9 mouse cellular contexts compared by ENCODE assay signal in genomic region chr9:75254196-75254955, GRCm38 (mm10). TPM values are rescaled to one million over a fixed set of nuclear protein-coding genes. Genes with fewer than 3 reads are reported as not detected.
DNase-seq lines count a peak whose midpoint lies in the region; ATAC-seq lines count a peak whose summit lies in the region.
"Had no signal": no experiment of that assay in that cellular context is flagged by ENCODE, and none has a peak within 500 bp of the region (broad histone marks: within the 10 kb centered on the region; RNA-seq: fewer than 3 reads in every experiment).

No protein-coding gene starts in this region.

- intact Hi-C loops in left cerebral cortex, postnatal 10 days (cut with DNase I) = loop anchor here (5.0 kb wide), 1 partner anchor 42 kb away; no protein-coding TSS in a partner anchor

- no peaks in the 10 kb centered on the region for H3K36me3 ChIP-seq in forebrain, embryonic 13.5 days (ENCODE audit: poor library complexity, severe bottlenecking)
- H3K36me3 ChIP-seq in hindbrain, embryonic 14.5 days (replicated peaks; ENCODE audit: control insufficient read depth, insufficient read depth) = no peaks in the 10 kb centered on the region
- H3K36me3 ChIP-seq in midbrain, embryonic 14.5 days (ENCODE audit: control insufficient read depth, insufficient read depth, low read length) = no peaks in the 10 kb centered on the region
- H3K36me3 ChIP-seq: embryonic facial prominence, embryonic 13.5 days had no signal

- H3K4me2 ChIP-seq in forebrain, embryonic 13.5 days = no peak overlapping the region
- no peak overlapping the region for H3K4me2 ChIP-seq in hindbrain, embryonic 14.5 days (replicated peaks)
- peak overlapping the region; percentile 22; the same call in 1 of the 2 replicates for H3K4me2 ChIP-seq in midbrain, embryonic 14.5 days (ENCODE audit: low read length)
- H3K4me2 ChIP-seq: embryonic facial prominence, embryonic 13.5 days had no signal

- no peak for DNase-seq in frontal cortex, postnatal 25 days (ENCODE audit: low spot score in 2 of 2)
- peak; percentile 77 for DNase-seq in hindbrain, embryonic 14.5 days (ENCODE audit: low spot score)
- peak; percentile 74 to 75 for DNase-seq in left cerebral cortex, postnatal 10 days (ENCODE audit: extremely low spot score in 1 of 2, low spot score in 2 of 2)
- peak; percentile 89 for DNase-seq in midbrain, embryonic 14.5 days
- no peak for DNase-seq in spleen, postnatal 4 days (ENCODE audit: low spot score in 2 of 2)

- peak overlapping the region; percentile 80 for H3K27ac ChIP-seq in forebrain, embryonic 13.5 days
- H3K27ac ChIP-seq in hindbrain, embryonic 14.5 days = peak overlapping the region; percentile 84
- H3K27ac ChIP-seq in midbrain, embryonic 14.5 days (replicated peaks; ENCODE audit: low read depth, low read length) = peak overlapping the region; percentile 91
- H3K27ac ChIP-seq: embryonic facial prominence, embryonic 13.5 days had no signal

- no peaks in the 10 kb centered on the region for H3K27me3 ChIP-seq in forebrain, embryonic 13.5 days
- no peaks in the 10 kb centered on the region for H3K27me3 ChIP-seq in hindbrain, embryonic 14.5 days (ENCODE audit: control insufficient read depth, insufficient read depth, low read length)
- no peaks in the 10 kb centered on the region for H3K27me3 ChIP-seq in midbrain, embryonic 14.5 days (ENCODE audit: control insufficient read depth, insufficient read depth, low read length)
- H3K27me3 ChIP-seq: embryonic facial prominence, embryonic 13.5 days had no signal

- ATAC-seq in frontal cortex, adult (ENCODE audit: low TSS enrichment) = peak; percentile 82
- peak; percentile 94 for ATAC-seq in forebrain, embryonic 13.5 days
- ATAC-seq in hindbrain, embryonic 14.5 days (ENCODE audit: low FRiP score) = peak; percentile 94
- peak; percentile 89 for ATAC-seq in midbrain, embryonic 14.5 days (ENCODE audit: low FRiP score, low TSS enrichment)
- ATAC-seq in erythroid progenitor cell, adult 5-6 weeks (replicated peaks; ENCODE audit: low FRiP score, poor library complexity, severe bottlenecking) = no peak

- H3K4me3 ChIP-seq in forebrain, embryonic 13.5 days = no peak overlapping the region
- no peak overlapping the region for H3K4me3 ChIP-seq in hindbrain, embryonic 14.5 days (replicated peaks; ENCODE audit: low read length)
- H3K4me3 ChIP-seq in midbrain, embryonic 14.5 days (replicated peaks; ENCODE audit: low read depth, low read length) = no peak overlapping the region
- H3K4me3 ChIP-seq: embryonic facial prominence, embryonic 13.5 days had no signal

- H3K4me1 ChIP-seq in forebrain, embryonic 13.5 days = peaks cover 13% of the 10 kb centered on the region; the same call in 1 of the 2 replicates
- H3K4me1 ChIP-seq in hindbrain, embryonic 14.5 days (replicated peaks; ENCODE audit: control insufficient read depth, insufficient read depth, low read length) = peaks cover 15% of the 10 kb centered on the region
- H3K4me1 ChIP-seq in midbrain, embryonic 14.5 days (ENCODE audit: control insufficient read depth, insufficient read depth, low read length) = peaks cover 21% of the 10 kb centered on the region

- H3K9me3 ChIP-seq in forebrain, embryonic 13.5 days (replicated peaks) = no peaks in the 10 kb centered on the region
- H3K9me3 ChIP-seq in hindbrain, embryonic 14.5 days (ENCODE audit: control insufficient read depth, low read length) = no peaks in the 10 kb centered on the region
- no peaks in the 10 kb centered on the region for H3K9me3 ChIP-seq in midbrain, embryonic 14.5 days (ENCODE audit: control insufficient read depth, low read length)
- H3K9me3 ChIP-seq: embryonic facial prominence, embryonic 13.5 days had no signal

- 62% methylated on average over 13 of the region's 13 CpGs for WGBS in forebrain, embryonic 13.5 days
- 44% methylated on average over 13 of the region's 13 CpGs for WGBS in hindbrain, embryonic 14.5 days
- 46% methylated on average over 13 of the region's 13 CpGs for WGBS in midbrain, embryonic 14.5 days

- no peak overlapping the region; the same call in 1 of the 2 replicates for H3K9ac ChIP-seq in forebrain, embryonic 13.5 days
- no peak overlapping the region; the same call in 1 of the 2 replicates for H3K9ac ChIP-seq in hindbrain, embryonic 14.5 days
- H3K9ac ChIP-seq in midbrain, embryonic 14.5 days (replicated peaks; ENCODE audit: low read length) = no peak overlapping the region; the same call in 1 of the 2 replicates
- H3K9ac ChIP-seq: embryonic facial prominence, embryonic 13.5 days had no signal

RNA-seq across cellular contexts. Expression of gene Myo5c, which starts 22.6 kb away (rescaled TPM):
- 0.21 and 0.28 TPM in 2 replicates for polyA plus RNA-seq in forebrain, embryonic 13.5 days (2015; fragmentation: Nextera tagmentation; extraction: Ambion mirVana)
- 0.34 and 0.54 TPM in 2 replicates for polyA plus RNA-seq in hindbrain, embryonic 14.5 days (2014; fragmentation: Nextera tagmentation; extraction: Ambion mirVana)
- 1 to 10 TPM; 1.3 to 1.4 TPM for total RNA-seq in left cerebral cortex, postnatal 10 days (2021)
- polyA plus RNA-seq in midbrain, embryonic 14.5 days (2014; fragmentation: Nextera tagmentation; extraction: Ambion mirVana) = 0.64 and 0.72 TPM in 2 replicates
- not detected in 2 replicates for total RNA-seq in erythroid progenitor cell, adult 5-6 weeks (2015; ENCODE audit: low replicate concordance)
- not detected in 2 replicates for total RNA-seq in erythroid progenitor cell, adult 5-6 weeks (2017; ENCODE audit: low replicate concordance)

RNA-seq across cellular contexts. Expression of gene Gnb5, which starts 51.7 kb away (rescaled TPM):
- 36.2 and 37.9 TPM in 2 replicates for polyA plus RNA-seq in forebrain, embryonic 13.5 days (2015; fragmentation: Nextera tagmentation; extraction: Ambion mirVana)
- polyA plus RNA-seq in hindbrain, embryonic 14.5 days (2014; fragmentation: Nextera tagmentation; extraction: Ambion mirVana) = 89.7 and 94.9 TPM in 2 replicates
- total RNA-seq in left cerebral cortex, postnatal 10 days (2021) = 100 to 1,000 TPM; 115 to 125 TPM
- 69.6 and 70.1 TPM in 2 replicates for polyA plus RNA-seq in midbrain, embryonic 14.5 days (2014; fragmentation: Nextera tagmentation; extraction: Ambion mirVana)
- not detected in 2 replicates for total RNA-seq in erythroid progenitor cell, adult 5-6 weeks (2015; ENCODE audit: low replicate concordance)
- total RNA-seq in erythroid progenitor cell, adult 5-6 weeks (2017; ENCODE audit: low replicate concordance) = 1.5 TPM in 1 of 2 replicates, not detected in the other

Comparison
In these comparisons a context has a peak if more than half of its experiments do, and no peak if none do; other contexts are left out.
1. DNase-seq: peak in hindbrain, embryonic 14.5 days (single experiment), left cerebral cortex, postnatal 10 days (2 of 2) and midbrain, embryonic 14.5 days (single experiment); none in frontal cortex, postnatal 25 days (0 of 2) and spleen, postnatal 4 days (0 of 2).
2. Peak in every context shown above with its lines, with median percentiles within 50 percentile points of each other: H3K27ac ChIP-seq.